Mouse (Mus musculus) CH12.LX (cell line): ENCODE results near the gene Ticrr. TPM values are rescaled to one million over a fixed set of nuclear protein-coding genes. Genes with fewer than 3 reads are reported as not detected.

Experiments used
- DNase-seq: peaks from one replicate; pipeline ENCODE4 v3.0.0-alpha.2; 2013; ENCODE audit errors: extremely low read depth
- H3K27ac ChIP-seq: 2 replicates; pipeline ENCODE4 v1.5.1; 2012; ENCODE audit warnings: low read depth, mild to moderate bottlenecking, control low read depth, moderate library complexity; ENCODE audit not compliant: insufficient read depth
- H3K27me3 ChIP-seq: replicated peaks from 2 replicates; pipeline ENCODE3; 2012; ENCODE audit warnings: inconsistent platforms
- H3K36me3 ChIP-seq, 2 experiments: replicated peaks in 1 of 2; 2 replicates each; pipeline versions ENCODE3 to v1.6.1; 2012; ENCODE audit warnings: inconsistent platforms in 1 of 2, low read length in 1 of 2, mild to moderate bottlenecking in 1 of 2, mixed read lengths in 1 of 2, moderate library complexity in 1 of 2; ENCODE audit not compliant: control insufficient read depth in 1 of 2, insufficient read depth in 1 of 2
- H3K4me1 ChIP-seq, 2 experiments: 2 replicates each; pipeline ENCODE4 v1.6.1; 2012; ENCODE audit warnings: inconsistent platforms in 1 of 2, moderate library complexity in 1 of 2; ENCODE audit not compliant: insufficient read depth in 2 of 2, control insufficient read depth in 1 of 2
- H3K4me2 ChIP-seq: 2 replicates; pipeline ENCODE4 v1.6.1; 2012; ENCODE audit warnings: low read depth, mild to moderate bottlenecking, control low read depth; ENCODE audit not compliant: poor library complexity, insufficient read depth, severe bottlenecking
- H3K4me3 ChIP-seq, 3 experiments: fragments of 150-350 bp in 1 of 3; sonication (generic) in 1 of 3; replicated peaks in 1 of 3; 2 replicates each; pipeline versions ENCODE3 to v1.5.1; 2011 to 2012; ENCODE audit warnings: low read depth in 2 of 3, low read length in 2 of 3, mild to moderate bottlenecking in 2 of 3, moderate library complexity in 2 of 3, control low read depth in 1 of 3, improper control_type of control experiment in 1 of 3, inconsistent platforms in 1 of 3, mixed read lengths in 1 of 3; ENCODE audit not compliant: poor library complexity in 1 of 3
- H3K79me2 ChIP-seq: replicated peaks from 2 replicates; pipeline ENCODE4 v1.6.1; 2012; ENCODE audit warnings: mild to moderate bottlenecking, moderate library complexity; ENCODE audit not compliant: control insufficient read depth, poor library complexity, insufficient read depth, severe bottlenecking; ENCODE audit errors: extremely low read depth
- H3K9ac ChIP-seq: 2 replicates; pipeline ENCODE4 v1.6.1; 2012; ENCODE audit warnings: low read depth, mild to moderate bottlenecking, control low read depth, moderate library complexity; ENCODE audit not compliant: insufficient read depth
- H3K9me3 ChIP-seq: replicated peaks from 2 replicates; pipeline ENCODE3; 2012; ENCODE audit warnings: low read length, inconsistent platforms, mixed read lengths
- BHLHE40 ChIP-seq: IDR thresholded peaks from 2 replicates; pipeline ENCODE4 v1.6.1; 2011; ENCODE audit warnings: mild to moderate bottlenecking, low read depth, low read length, improper control_type of control experiment
- CHD1 ChIP-seq: IDR thresholded peaks from 2 replicates; pipeline ENCODE4 v1.6.1; 2012; ENCODE audit warnings: low read depth, low read length, improper control_type of control experiment, inconsistent platforms
- CHD2 ChIP-seq: IDR thresholded peaks from 2 replicates; pipeline ENCODE4 v1.6.1; 2011; ENCODE audit warnings: low read length, improper control_type of control experiment
- CTCF ChIP-seq, 2 experiments: IDR thresholded peaks in 1 of 2; conservative IDR thresholded peaks in 1 of 2; 2 replicates each; pipeline ENCODE4 v1.5.1; 2011 to 2012; ENCODE audit warnings: low read depth in 2 of 2, low read length in 2 of 2, improper control_type of control experiment in 1 of 2, inconsistent platforms in 1 of 2, mild to moderate bottlenecking in 1 of 2, moderate library complexity in 1 of 2
- E2F4 ChIP-seq: IDR thresholded peaks from 2 replicates; pipeline ENCODE4 v1.6.1; 2011; ENCODE audit warnings: low read depth, low read length, improper control_type of control experiment; ENCODE audit not compliant: insufficient replicate concordance
- ELF1 ChIP-seq: IDR thresholded peaks from 2 replicates; pipeline ENCODE4 v1.6.1; 2014; ENCODE audit warnings: low read depth, mild to moderate bottlenecking, inconsistent platforms, low read length, improper control_type of control experiment
- EP300 ChIP-seq: IDR thresholded peaks from 2 replicates; pipeline ENCODE4 v1.6.1; 2011; ENCODE audit warnings: low read length, improper control_type of control experiment
- ETS1 ChIP-seq: conservative IDR thresholded peaks from 2 replicates; pipeline ENCODE4 v1.6.1; 2012; ENCODE audit warnings: low read depth, mild to moderate bottlenecking, inconsistent platforms, low read length, improper control_type of control experiment, moderate library complexity
- GABPA ChIP-seq: IDR thresholded peaks from 2 replicates; pipeline ENCODE4 v1.6.1; 2012; ENCODE audit warnings: low read depth, low read length, improper control_type of control experiment, inconsistent platforms; ENCODE audit not compliant: insufficient replicate concordance
- HCFC1 ChIP-seq: IDR thresholded peaks from 2 replicates; pipeline ENCODE4 v1.6.1; 2012; ENCODE audit warnings: low read depth, mild to moderate bottlenecking, inconsistent platforms, low read length, improper control_type of control experiment
- IRF4 ChIP-seq: IDR thresholded peaks from 2 replicates; pipeline ENCODE4 v1.6.1; 2014; ENCODE audit warnings: low read depth, mild to moderate bottlenecking, inconsistent platforms, low read length, improper control_type of control experiment
- JUN ChIP-seq: IDR thresholded peaks from 2 replicates; pipeline ENCODE4 v1.6.1; 2011; ENCODE audit warnings: low read depth, mild to moderate bottlenecking, low read length, improper control_type of control experiment, moderate library complexity; ENCODE audit not compliant: insufficient read depth
- JUND ChIP-seq: conservative IDR thresholded peaks from 2 replicates; pipeline ENCODE4 v1.6.1; 2011; ENCODE audit warnings: low read depth, low read length, improper control_type of control experiment
- KAT2A ChIP-seq: IDR thresholded peaks from 2 replicates; pipeline ENCODE4 v1.6.1; 2012; ENCODE audit warnings: low read length, improper control_type of control experiment, inconsistent platforms; ENCODE audit not compliant: insufficient replicate concordance
- MAFK ChIP-seq: IDR thresholded peaks from 2 replicates; pipeline ENCODE4 v1.6.1; 2011; ENCODE audit warnings: low read length, improper control_type of control experiment; ENCODE audit not compliant: insufficient replicate concordance
- MAX ChIP-seq: IDR thresholded peaks from 2 replicates; pipeline ENCODE4 v1.6.1; 2011; ENCODE audit warnings: low read length, improper control_type of control experiment
- MAZ ChIP-seq: IDR thresholded peaks from 2 replicates; pipeline ENCODE4 v1.6.1; 2012; ENCODE audit warnings: low read depth, mild to moderate bottlenecking, inconsistent platforms, low read length, improper control_type of control experiment, moderate library complexity
- MEF2A ChIP-seq: IDR thresholded peaks from 2 replicates; pipeline ENCODE4 v1.6.1; 2014; ENCODE audit warnings: low read depth, mild to moderate bottlenecking, inconsistent platforms, low read length, improper control_type of control experiment, borderline replicate concordance
- MXI1 ChIP-seq: IDR thresholded peaks from 2 replicates; pipeline ENCODE4 v1.6.1; 2011; ENCODE audit warnings: mild to moderate bottlenecking, low read depth, low read length, improper control_type of control experiment
- MYC ChIP-seq: IDR thresholded peaks from 2 replicates; pipeline ENCODE4 v1.6.1; 2011; ENCODE audit warnings: low read depth, mild to moderate bottlenecking, improper control_type of control experiment, low read length
- NELFE ChIP-seq: IDR thresholded peaks from 2 replicates; pipeline ENCODE4 v1.6.1; 2011; ENCODE audit warnings: low read depth, low read length, improper control_type of control experiment
- NRF1 ChIP-seq: IDR thresholded peaks from 2 replicates; pipeline ENCODE4 v1.6.1; 2014; ENCODE audit warnings: low read depth, mild to moderate bottlenecking, inconsistent platforms, low read length, improper control_type of control experiment, moderate library complexity
- PAX5 ChIP-seq: IDR thresholded peaks from 2 replicates; pipeline ENCODE4 v1.6.1; 2012; ENCODE audit warnings: low read length, inconsistent platforms, mixed read lengths
- POLR2A ChIP-seq: IDR thresholded peaks from 2 replicates; pipeline ENCODE4 v1.6.1; 2011; ENCODE audit warnings: low read depth, mild to moderate bottlenecking, improper control_type of control experiment, low read length
- POLR2AphosphoS2 ChIP-seq: IDR thresholded peaks from 2 replicates; pipeline ENCODE4 v1.6.1; 2011; ENCODE audit warnings: low read depth, low read length, improper control_type of control experiment
- RAD21 ChIP-seq: IDR thresholded peaks from 2 replicates; pipeline ENCODE4 v1.6.1; 2011; ENCODE audit warnings: low read depth, mild to moderate bottlenecking, low read length, improper control_type of control experiment, moderate library complexity
- RCOR1 ChIP-seq: conservative IDR thresholded peaks from 2 replicates; pipeline ENCODE4 v1.6.1; 2012; ENCODE audit warnings: low read depth, mild to moderate bottlenecking, inconsistent platforms, low read length, improper control_type of control experiment
- SIN3A ChIP-seq: IDR thresholded peaks from 2 replicates; pipeline ENCODE4 v1.6.1; 2012; ENCODE audit warnings: low read length, improper control_type of control experiment, inconsistent platforms
- SMC3 ChIP-seq: IDR thresholded peaks from 2 replicates; pipeline ENCODE4 v1.6.1; 2011; ENCODE audit warnings: low read depth, low read length, improper control_type of control experiment
- TBP ChIP-seq: conservative IDR thresholded peaks from 2 replicates; pipeline ENCODE4 v1.6.1; 2011; ENCODE audit warnings: low read depth, low read length, improper control_type of control experiment
- TCF12 ChIP-seq: IDR thresholded peaks from 2 replicates; pipeline ENCODE4 v1.6.1; 2014; ENCODE audit warnings: low read depth, mild to moderate bottlenecking, inconsistent platforms, low read length, improper control_type of control experiment
- UBTF ChIP-seq: IDR thresholded peaks from 2 replicates; pipeline ENCODE4 v1.6.1; 2012; ENCODE audit warnings: low read depth, mild to moderate bottlenecking, inconsistent platforms, low read length, improper control_type of control experiment, moderate library complexity
- USF1 ChIP-seq: IDR thresholded peaks from 2 replicates; pipeline ENCODE4 v1.6.1; 2014; ENCODE audit warnings: low read depth, mild to moderate bottlenecking, inconsistent platforms, low read length, improper control_type of control experiment
- USF2 ChIP-seq: conservative IDR thresholded peaks from 2 replicates; pipeline ENCODE4 v1.6.1; 2011; ENCODE audit warnings: low read depth, low read length, improper control_type of control experiment
- ZC3H11A ChIP-seq: IDR thresholded peaks from 2 replicates; pipeline ENCODE4 v1.6.1; 2012; ENCODE audit warnings: low read depth, mild to moderate bottlenecking, inconsistent platforms, low read length, improper control_type of control experiment
- ZKSCAN1 ChIP-seq: IDR thresholded peaks from 2 replicates; pipeline ENCODE4 v1.6.1; 2012; ENCODE audit warnings: low read depth, inconsistent platforms, low read length, improper control_type of control experiment, borderline replicate concordance
- ZMIZ1 ChIP-seq: IDR thresholded peaks from 2 replicates; pipeline ENCODE4 v1.6.1; 2012; ENCODE audit warnings: low read depth, mild to moderate bottlenecking, inconsistent platforms, low read length, improper control_type of control experiment
- ZNF384 ChIP-seq: IDR thresholded peaks from 2 replicates; pipeline ENCODE4 v1.6.1; 2012; ENCODE audit warnings: low read depth, low read length, improper control_type of control experiment, inconsistent platforms
- dilution Hi-C: fragments of 300-500 bp; cut with MboI; formaldehyde crosslinking; loops from 2 replicates; pipeline ENCODE4 v1.14.3; 2020; ENCODE audit warnings: low sequenced_read_pairs; ENCODE audit not compliant: extremely low pct_unique_long_range_greater_than_20kb, extremely low pct_ligation_motif_present
- in situ Hi-C: fragments of 300-500 bp; cut with MboI; formaldehyde crosslinking; loops from 3 replicates; pipeline ENCODE4 v1.14.3; 2019; ENCODE audit warnings: low sequenced_read_pairs, low pct_ligation_motif_present, low pct_unique_long_range_greater_than_20kb, mixed read lengths
- polyA plus RNA-seq: library from polyadenylated mRNA; unstranded; fragments of >175 nt; gene quantifications from 2 replicates; pipeline ENCODE4 v1.2.1, GENCODE M21; 2012; ENCODE audit warnings: low read depth; ENCODE audit not compliant: insufficient read length
- total RNA-seq, 2 experiments: library from RNA; depleted of rRNA; stranded (reverse); fragments of 300-350 nt in 1 of 2; fragments of >200 nt in 1 of 2; gene quantifications; 2 replicates each; pipeline ENCODE4 v1.2.3; 2012 to 2014

Gene Ticrr
- total RNA-seq (2012; rRNA removed) (10.2 and 11.5 TPM in 2 replicates), total RNA-seq (2014; rRNA removed) (4.8 and 8.3 TPM in 2 replicates), polyA plus RNA-seq (16.7 and 19.2 TPM in 2 replicates)

DNA sequence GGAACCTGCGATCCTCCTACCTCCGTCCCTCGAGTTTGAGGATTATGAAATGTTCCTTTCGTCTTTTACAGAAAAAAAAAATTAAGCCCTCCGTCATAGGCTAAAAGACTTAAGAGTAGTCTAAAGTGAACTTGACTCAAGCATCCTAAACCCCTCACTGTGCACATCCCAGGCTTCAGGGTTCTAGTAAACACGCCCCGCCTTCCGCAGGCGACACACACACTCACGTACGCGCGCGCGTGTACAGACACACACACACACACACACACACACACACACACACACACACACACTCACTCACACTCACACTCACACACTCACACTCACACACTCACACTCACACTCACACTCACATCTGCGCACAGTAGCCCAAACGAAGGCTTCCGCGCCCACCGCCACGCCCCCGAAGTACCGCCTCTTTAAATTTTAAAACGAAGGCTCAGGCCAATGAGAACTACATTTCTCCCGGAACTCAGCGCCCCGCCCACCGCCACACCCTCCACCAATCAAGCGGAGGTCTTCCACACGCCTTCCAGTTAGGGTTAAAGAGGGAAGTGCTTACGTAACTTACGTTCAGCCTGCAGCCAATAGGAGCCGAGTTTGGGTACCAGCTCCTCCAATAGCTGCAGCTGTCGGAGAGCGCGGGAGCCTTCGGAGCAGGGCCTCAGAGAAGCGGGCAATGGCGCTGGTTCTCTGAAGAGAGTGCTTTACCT lies at the start of gene Ticrr:
Gene Ticrr (plus strand): TSS at position 619 of the 713 bp plus-strand sequence.
- Histone ChIP-seq H3K4me3 (peak within 1 kb of the TSS; percentile 89 to 98 (median 92)), H3K27ac (no peak within 1 kb of the TSS), H3K4me1 (peaks cover 6 to 31% of the 10 kb centered on the region in 2 experiments), H3K9ac (peak within 1 kb of the TSS; percentile 72), H3K36me3 (peaks cover 0 to 11% of the 10 kb centered on the region in 2 experiments), H3K4me2 (peak within 1 kb of the TSS; percentile 86), H3K27me3 (no peaks in the 10 kb centered on the region), H3K9me3 (no peaks in the 10 kb centered on the region), H3K79me2 (peaks cover 46% of the 10 kb centered on the region)
- in situ Hi-C loops (loop anchor here (5.0 kb wide), 1 partner anchor 68 kb away; no protein-coding TSS in a partner anchor), dilution Hi-C loops (no loop called here)
- TF ChIP-seq CHD1 = no peak
- peak; percentile 92 for TF ChIP-seq MXI1
- TF ChIP-seq RCOR1 = no peak; the same call in 1 of the 2 replicates
- TF ChIP-seq TCF12 = peak; percentile 85
- TF ChIP-seq IRF4 = 0 out of 2 replicates have a peak, but pooled peaks have one; percentile 6
- TF ChIP-seq EP300 = no peak
- TF ChIP-seq ZKSCAN1 = no peak
- TF ChIP-seq CHD2 = peak; percentile 95
- TF ChIP-seq POLR2A = peak; percentile 90
- no peak for TF ChIP-seq JUN
- TF ChIP-seq MAFK = no peak
- TF ChIP-seq TBP = peak; percentile 86
- TF ChIP-seq USF1 = no peak
- TF ChIP-seq ZMIZ1 = peak; percentile 74; the same call in 1 of the 2 replicates
- no peak for TF ChIP-seq GABPA
- no peak for TF ChIP-seq CTCF (conservative IDR thresholded peaks at IDR 0.05 in 1 of 2, IDR thresholded peaks at IDR 0.05 in 1 of 2; ENCODE audit: low read depth in 2 of 2, low read length in 2 of 2)
- TF ChIP-seq KAT2A = peak; percentile 60; the same call in 1 of the 2 replicates
- no peak for TF ChIP-seq PAX5
- peak; percentile 72 for TF ChIP-seq NRF1
- peak; percentile 82 for TF ChIP-seq NELFE
- 0 out of 2 replicates have a peak, but pooled peaks have one; percentile 13 for TF ChIP-seq ETS1
- no peak for TF ChIP-seq JUND
- peak; percentile 27; the same call in 1 of the 2 replicates for TF ChIP-seq MEF2A
- peak; percentile 97 for TF ChIP-seq E2F4
- TF ChIP-seq MYC = peak; percentile 55; the same call in 1 of the 2 replicates
- TF ChIP-seq ELF1 = peak; percentile 94
- peak; percentile 37; the same call in 1 of the 2 replicates for TF ChIP-seq POLR2AphosphoS2
- peak; percentile 98 for TF ChIP-seq SIN3A
- TF ChIP-seq ZC3H11A = no peak
- no peak; the same call in 1 of the 2 replicates for TF ChIP-seq BHLHE40
- TF ChIP-seq UBTF = no peak
- TF ChIP-seq SMC3 = no peak
- peak; percentile 78 for TF ChIP-seq MAX
- TF ChIP-seq USF2 = no peak
- TF ChIP-seq ZNF384 = 0 out of 2 replicates have a peak, but pooled peaks have one; percentile 18
- TF ChIP-seq MAZ = peak; percentile 60
- TF ChIP-seq HCFC1 = no peak
- no peak for TF ChIP-seq RAD21
- peak; percentile 99 for DNase-seq
